Comparison of ENCODE assay signal across 9 mouse cellular contexts in the genomic region with DNA sequence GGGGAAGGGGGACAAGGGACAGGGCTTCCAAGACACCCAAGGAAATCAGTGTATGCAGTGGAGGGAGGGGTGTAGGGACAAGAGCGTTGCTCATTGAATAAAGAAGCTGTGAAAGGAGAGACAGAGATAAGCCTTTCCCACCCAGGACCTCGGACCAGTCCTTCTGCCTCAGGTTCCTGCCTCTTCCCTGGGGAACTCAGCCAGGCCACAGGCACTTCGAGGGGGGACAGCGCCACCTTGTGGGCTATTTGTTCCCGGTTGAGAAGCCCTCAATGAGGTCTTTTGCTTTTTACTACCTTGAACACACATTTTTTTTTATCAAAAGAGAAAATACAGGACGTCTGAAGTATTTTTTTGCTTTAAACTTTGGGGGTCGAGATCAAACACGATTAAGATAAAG.
DNase-seq lines count a peak whose midpoint lies in the region; ATAC-seq and TF ChIP-seq lines count a peak whose summit lies in the region.
"Had no signal": no experiment of that assay in that cellular context is flagged by ENCODE, and none has a peak within 500 bp of the region (broad histone marks: within the 10 kb centered on the region; RNA-seq: fewer than 3 reads in every experiment).

No protein-coding gene starts in this region.

- ATAC-seq in heart, postnatal 0 days (ENCODE audit: insufficient read depth, low read depth), result peak; percentile 68
- peak; percentile 70 for ATAC-seq in lung, postnatal 0 days
- ATAC-seq in erythroblast, adult 5-6 weeks (replicated peaks; ENCODE audit: low FRiP score, poor library complexity, severe bottlenecking), result no peak

- peak; percentile 59 to 83 for TF ChIP-seq CTCF in CH12.LX (conservative IDR thresholded peaks at IDR 0.05 in 1 of 2, IDR thresholded peaks at IDR 0.05 in 1 of 2; ENCODE audit: low read depth in 2 of 2, low read length in 2 of 2)
- peak; percentile 82 for TF ChIP-seq CTCF in cortical plate, adult 2 months (IDR thresholded peaks at IDR 0.05; ENCODE audit: extremely low read depth, insufficient read depth, low read length)
- TF ChIP-seq CTCF in heart, postnatal 0 days (IDR thresholded peaks at IDR 0.05; ENCODE audit: low read depth), result peak; percentile 78
- peak; percentile 93 for TF ChIP-seq CTCF in layer of hippocampus, adult 2 months (conservative IDR thresholded peaks at IDR 0.05)
- TF ChIP-seq CTCF in lung, postnatal 0 days (IDR thresholded peaks at IDR 0.05), result peak; percentile 88
- TF ChIP-seq CTCF in small intestine, adult 2 months (IDR thresholded peaks at IDR 0.05; ENCODE audit: extremely low read depth, insufficient read length, insufficient replicate concordance, low read depth, low read length), result peak; percentile 74

- TF ChIP-seq RAD21 in CH12.LX (IDR thresholded peaks at IDR 0.05; ENCODE audit: low read depth, low read length), result peak; percentile 87

- DNase-seq in CH12.LX (ENCODE audit: extremely low read depth), result peak; percentile 66
- DNase-seq in adrenal gland, adult (ENCODE audit: inconsistent age in 2 of 2, low spot score in 1 of 2), result peak; percentile 79 to 94
- peak; percentile 24 for DNase-seq in heart, postnatal 0 days (ENCODE audit: low spot score)
- peak; percentile 76 to 95 for DNase-seq in layer of hippocampus, adult 2 months (ENCODE audit: low spot score in 2 of 2)
- peak; percentile 83 for DNase-seq in lung, postnatal 0 days (ENCODE audit: low spot score)

- TF ChIP-seq POLR2A in CH12.LX (IDR thresholded peaks at IDR 0.05; ENCODE audit: low read depth, low read length), result no peak
- no peak for TF ChIP-seq POLR2A in cortical plate, adult 2 months (IDR thresholded peaks at IDR 0.05; ENCODE audit: extremely low read depth, insufficient read depth, low read length)
- no peak for TF ChIP-seq POLR2A in small intestine, adult 2 months (IDR thresholded peaks at IDR 0.05; ENCODE audit: low read depth, low read length)

- H3K9me3 ChIP-seq in CH12.LX (replicated peaks; ENCODE audit: low read length), result no peaks in the 10 kb centered on the region
- no peaks in the 10 kb centered on the region for H3K9me3 ChIP-seq in heart, postnatal 0 days (replicated peaks; ENCODE audit: control insufficient read depth, low read length)
- no peaks in the 10 kb centered on the region for H3K9me3 ChIP-seq in lung, postnatal 0 days (ENCODE audit: low read length)
- H3K9me3 ChIP-seq: limb, embryonic 12.5 days had no signal

- TF ChIP-seq EP300 in CH12.LX (IDR thresholded peaks at IDR 0.05; ENCODE audit: low read length), result no peak
- TF ChIP-seq EP300 in heart, postnatal 0 days (IDR thresholded peaks at IDR 0.05; ENCODE audit: low read depth), result no peak
- TF ChIP-seq EP300 in lung, postnatal 0 days (IDR thresholded peaks at IDR 0.05), result no peak

- no peak overlapping the region for H3K27ac ChIP-seq in CH12.LX (ENCODE audit: insufficient read depth, low read depth)
- H3K27ac ChIP-seq in cortical plate, adult 2 months (ENCODE audit: insufficient read depth, low read length), result no peak overlapping the region
- H3K27ac ChIP-seq in heart, postnatal 0 days (ENCODE audit: low read depth), result no peak overlapping the region
- H3K27ac ChIP-seq in layer of hippocampus, adult 2 months, result no peak overlapping the region
- no peak overlapping the region for H3K27ac ChIP-seq in lung, postnatal 0 days (ENCODE audit: low read length)
- H3K27ac ChIP-seq in small intestine, adult 2 months (ENCODE audit: insufficient read depth, low read depth, low read length), result no peak overlapping the region
- H3K27ac ChIP-seq: limb, embryonic 12.5 days had no signal

- dilution Hi-C loops in CH12.LX (cut with MboI; ENCODE audit: extremely low pct_ligation_motif_present, extremely low pct_unique_long_range_greater_than_20kb, low sequenced_read_pairs), result no loop called here

- H3K4me2 ChIP-seq in CH12.LX (ENCODE audit: insufficient read depth, low read depth, poor library complexity, severe bottlenecking), result no peak overlapping the region
- no peak overlapping the region for H3K4me2 ChIP-seq in heart, postnatal 0 days (ENCODE audit: low read depth, low read length)
- no peak overlapping the region for H3K4me2 ChIP-seq in lung, postnatal 0 days (replicated peaks; ENCODE audit: low read depth, low read length)
- H3K4me2 ChIP-seq: limb, embryonic 12.5 days had no signal

- in situ Hi-C loops in CH12.LX (cut with MboI; ENCODE audit: low pct_ligation_motif_present, low pct_unique_long_range_greater_than_20kb, low sequenced_read_pairs), result no loop called here

- no peak overlapping the region for H3K9ac ChIP-seq in CH12.LX (ENCODE audit: insufficient read depth, low read depth)
- no peak overlapping the region for H3K9ac ChIP-seq in heart, postnatal 0 days (replicated peaks; ENCODE audit: low read depth, low read length)
- no peak overlapping the region for H3K9ac ChIP-seq in lung, postnatal 0 days (replicated peaks; ENCODE audit: low read depth)
- H3K9ac ChIP-seq: limb, embryonic 12.5 days had no signal

- 5% methylated on average over 8 of the region's 8 CpGs for WGBS in heart, postnatal 0 days
- WGBS in lung, postnatal 0 days, result 4% methylated on average over 8 of the region's 8 CpGs
- WGBS in small intestine, adult 2 months, result 8% methylated on average over 8 of the region's 8 CpGs

- no peaks in the 10 kb centered on the region for H3K79me2 ChIP-seq in CH12.LX (replicated peaks; ENCODE audit: control insufficient read depth, extremely low read depth, insufficient read depth, poor library complexity, severe bottlenecking)

- peaks cover 0 to 3% of the 10 kb centered on the region in 2 experiments; a peak in 1 of 4 replicates for H3K4me1 ChIP-seq in CH12.LX (ENCODE audit: control insufficient read depth in 1 of 2, insufficient read depth in 2 of 2)
- H3K4me1 ChIP-seq in cortical plate, adult 2 months (ENCODE audit: control insufficient read depth, insufficient read depth, low read length), result peaks cover 2% of the 10 kb centered on the region
- H3K4me1 ChIP-seq in heart, postnatal 0 days (ENCODE audit: control insufficient read depth, insufficient read depth), result no peaks in the 10 kb centered on the region
- no peaks in the 10 kb centered on the region for H3K4me1 ChIP-seq in lung, postnatal 0 days (ENCODE audit: insufficient read depth, low read depth, low read length)
- H3K4me1 ChIP-seq in small intestine, adult 2 months (ENCODE audit: control insufficient read depth, insufficient read depth, insufficient read length, low read length), result 0 out of 2 replicates have a peak, but pooled peaks cover 1% of the 10 kb centered on the region

- H3K36me3 ChIP-seq in CH12.LX (replicated peaks in 1 of 2; ENCODE audit: control insufficient read depth in 1 of 2, insufficient read depth in 1 of 2, low read length in 1 of 2), result no peaks in the 10 kb centered on the region
- H3K36me3 ChIP-seq in heart, postnatal 0 days (replicated peaks; ENCODE audit: control insufficient read depth, insufficient read depth, low read length), result no peaks in the 10 kb centered on the region
- H3K36me3 ChIP-seq in lung, postnatal 0 days (ENCODE audit: insufficient read depth, low read length), result no peaks in the 10 kb centered on the region
- no peaks in the 10 kb centered on the region for H3K36me3 ChIP-seq in small intestine, adult 2 months (ENCODE audit: control insufficient read depth, insufficient read depth, low read length)
- H3K36me3 ChIP-seq: limb, embryonic 12.5 days had no signal

- peaks cover 2% of the 10 kb centered on the region for H3K27me3 ChIP-seq in CH12.LX (replicated peaks)
- H3K27me3 ChIP-seq in heart, postnatal 0 days (ENCODE audit: control insufficient read depth, insufficient read depth, low read length), result no peaks in the 10 kb centered on the region
- no peaks in the 10 kb centered on the region for H3K27me3 ChIP-seq in lung, postnatal 0 days (replicated peaks; ENCODE audit: insufficient read depth, low read length)
- H3K27me3 ChIP-seq in small intestine, adult 2 months (ENCODE audit: control insufficient read depth, insufficient read depth, low read length), result no peaks in the 10 kb centered on the region
- H3K27me3 ChIP-seq: limb, embryonic 12.5 days had no signal

- H3K4me3 ChIP-seq in CH12.LX (replicated peaks in 1 of 3; ENCODE audit: low read depth in 2 of 3, low read length in 2 of 3, poor library complexity in 1 of 3), result no peak overlapping the region
- H3K4me3 ChIP-seq in cortical plate, adult 2 months (ENCODE audit: insufficient read depth, low read length), result no peak overlapping the region
- H3K4me3 ChIP-seq in heart, postnatal 0 days (ENCODE audit: low read depth, low read length), result no peak overlapping the region
- H3K4me3 ChIP-seq in layer of hippocampus, adult 2 months, result no peak overlapping the region
- H3K4me3 ChIP-seq in lung, postnatal 0 days (ENCODE audit: low read depth, low read length), result no peak overlapping the region
- H3K4me3 ChIP-seq in small intestine, adult 2 months (ENCODE audit: low read depth, low read length), result no peak overlapping the region
- H3K4me3 ChIP-seq: limb, embryonic 12.5 days had no signal

TF ChIP-seq in CH12.LX, 34 proteins besides CTCF, POLR2A, EP300 and RAD21:
- TF ChIP-seq ZMIZ1 (IDR thresholded peaks at IDR 0.05; ENCODE audit: low read depth, low read length) (no peak), SMC3 (IDR thresholded peaks at IDR 0.05; ENCODE audit: low read depth, low read length) (peak; percentile 72), ZC3H11A (IDR thresholded peaks at IDR 0.05; ENCODE audit: low read depth, low read length) (peak; percentile 17; the same call in 1 of the 2 replicates)
TF ChIP-seq in CH12.LX: peak in this region for 2.

Comparison
In these comparisons a context has a peak if more than half of its experiments do, and no peak if none do; other contexts are left out.
1. DNase-seq: peak in every context shown above with its lines; median percentile 86 in adrenal gland, adult; 86 in layer of hippocampus, adult 2 months; 83 in lung, postnatal 0 days; 66 in CH12.LX; 24 in heart, postnatal 0 days.